34 mouse cellular contexts compared by ENCODE assay signal in the genomic region with DNA sequence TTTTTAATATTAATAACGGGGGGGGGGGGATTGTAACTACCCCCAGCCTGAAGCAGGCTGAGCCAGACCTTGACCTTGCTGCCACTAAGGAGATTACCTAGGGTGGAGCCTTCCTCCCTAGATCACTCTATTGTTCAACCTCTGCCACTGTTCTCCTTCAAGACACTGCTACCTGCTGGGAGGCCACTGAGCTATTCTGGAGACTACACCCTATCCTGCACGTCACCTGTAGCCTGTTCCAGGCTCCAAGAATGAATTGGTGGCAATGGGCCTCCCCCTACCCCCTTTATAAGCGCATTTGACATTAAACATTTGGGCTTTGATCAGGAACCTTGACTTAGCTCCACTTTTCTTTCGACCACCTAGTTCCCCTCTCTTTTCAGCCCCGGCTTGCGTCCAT. TPM values are rescaled to one million over a fixed set of nuclear protein-coding genes. Genes with fewer than 3 reads are reported as not detected.
"Had no signal": no experiment of that assay in that cellular context is flagged by ENCODE, and none has a peak within 500 bp of the region (broad histone marks: within the 10 kb centered on the region; RNA-seq: fewer than 3 reads in every experiment).

No protein-coding gene starts in this region.

RNA-seq across cellular contexts. Expression of gene Fcrl5, which starts 43.0 kb away (rescaled TPM):
- total RNA-seq: heart, postnatal 10 days; heart, postnatal 14 days; heart, postnatal 25 days; heart, postnatal 36 days; heart, postnatal 4 days; hematopoietic stem cell, adult 5-6 weeks; hindbrain, postnatal 0 days; layer of hippocampus, adult 18-20 months; layer of hippocampus, adult 2 months; layer of hippocampus, postnatal 25 days; layer of hippocampus, postnatal 36 days; left cerebral cortex, adult 18-20 months; left cerebral cortex, adult 2 months; left cerebral cortex, adult 8-10 months had no signal
- polyA plus RNA-seq: heart, embryonic 13.5 days; heart, embryonic 14.5 days; heart, embryonic 15.5 days; heart, embryonic 16.5 days; heart, postnatal 0 days; hindbrain, embryonic 10.5 days; hindbrain, embryonic 11.5 days; hindbrain, embryonic 12.5 days; hindbrain, embryonic 13.5 days; hindbrain, embryonic 14.5 days; hindbrain, embryonic 15.5 days; hindbrain, embryonic 16.5 days; hindbrain, postnatal 0 days; intestine, embryonic 14.5 days; intestine, embryonic 15.5 days; intestine, embryonic 16.5 days; intestine, postnatal 0 days; kidney, embryonic 14.5 days; kidney, embryonic 15.5 days; kidney, embryonic 16.5 days; kidney, postnatal 0 days had no signal
